Comparison of ENCODE assay signal across 8 mouse cellular contexts in genomic region chr3:68492513-68492912, GRCm38 (mm10).
A peak's percentile ranks its signal among the peaks of the same experiment; 100 is the strongest.
DNase-seq lines count a peak whose midpoint lies in the region; ATAC-seq and TF ChIP-seq lines count a peak whose summit lies in the region.

No protein-coding gene starts in this region.

- H3K27me3 ChIP-seq in heart, embryonic 12.5 days (replicated peaks) = no peaks in the 10 kb centered on the region
- H3K27me3 ChIP-seq in kidney, postnatal 0 days (ENCODE audit: insufficient read depth, low read length) = no peaks in the 10 kb centered on the region
- H3K27me3 ChIP-seq in midbrain, embryonic 12.5 days = peaks cover 22% of the 10 kb centered on the region

- H3K4me3 ChIP-seq in gastrocnemius, adult 2 months = peak overlapping the region; percentile 95
- H3K4me3 ChIP-seq in heart, embryonic 12.5 days = peak overlapping the region; percentile 87
- no peak overlapping the region; the same call in 1 of the 2 replicates for H3K4me3 ChIP-seq in kidney, postnatal 0 days (replicated peaks; ENCODE audit: low read depth, low read length)
- no peak overlapping the region for H3K4me3 ChIP-seq in midbrain, embryonic 12.5 days

- peaks cover 36% of the 10 kb centered on the region for H3K4me1 ChIP-seq in heart, embryonic 12.5 days (replicated peaks)
- peaks cover 7% of the 10 kb centered on the region for H3K4me1 ChIP-seq in kidney, postnatal 0 days (replicated peaks; ENCODE audit: insufficient read depth, low read length)
- peaks cover 26% of the 10 kb centered on the region for H3K4me1 ChIP-seq in midbrain, embryonic 12.5 days

- H3K27ac ChIP-seq in gastrocnemius, adult 2 months = peak overlapping the region; percentile 95
- H3K27ac ChIP-seq in heart, embryonic 12.5 days (ENCODE audit: poor library complexity, severe bottlenecking) = peak overlapping the region; percentile 99
- H3K27ac ChIP-seq in kidney, postnatal 0 days = peak overlapping the region; percentile 97
- no peak overlapping the region for H3K27ac ChIP-seq in midbrain, embryonic 12.5 days (replicated peaks)

- intact Hi-C loops in gastrocnemius, adult 2 months (cut with DNase I) = no loop called here

- WGBS in heart, embryonic 12.5 days = 11% methylated on average over 3 of the region's 3 CpGs
- 29% methylated on average over 3 of the region's 3 CpGs for WGBS in kidney, postnatal 0 days
- WGBS in midbrain, embryonic 12.5 days = 17% methylated on average over 3 of the region's 3 CpGs

- ATAC-seq in heart, embryonic 12.5 days (ENCODE audit: insufficient number of reproducible peaks, low FRiP score) = no peak
- ATAC-seq in kidney, postnatal 0 days (replicated peaks; ENCODE audit: low FRiP score, low read depth) = no peak
- no peak for ATAC-seq in midbrain, embryonic 12.5 days (ENCODE audit: low FRiP score, low read depth)

- H3K9ac ChIP-seq in heart, embryonic 12.5 days = peak overlapping the region; percentile 95
- H3K9ac ChIP-seq in kidney, postnatal 0 days (ENCODE audit: low read depth, low read length) = no peak overlapping the region
- H3K9ac ChIP-seq in midbrain, embryonic 12.5 days (replicated peaks) = no peak overlapping the region

- peak overlapping the region; percentile 81 for H3K4me2 ChIP-seq in heart, embryonic 12.5 days
- H3K4me2 ChIP-seq in kidney, postnatal 0 days (ENCODE audit: low read length) = peak overlapping the region; percentile 99
- 0 out of 2 replicates have a peak overlapping the region, but pooled peaks have one; percentile 98 for H3K4me2 ChIP-seq in midbrain, embryonic 12.5 days (replicated peaks)

- DNase-seq in gastrocnemius, adult 2 months = peak; percentile 41
- no peak for DNase-seq in gastrocnemius, postnatal 10 days
- DNase-seq in kidney, postnatal 0 days (ENCODE audit: low spot score) = peak; percentile 42
- no peak for DNase-seq in retina, embryonic 14.5 days (ENCODE audit: low spot score)
- DNase-seq in right cerebral cortex, adult 2 months (ENCODE audit: low spot score in 2 of 2) = no peak
- no peak for DNase-seq in left cerebral cortex, adult 9 months (ENCODE audit: low spot score in 2 of 2)

- no peaks in the 10 kb centered on the region for H3K9me3 ChIP-seq in heart, embryonic 12.5 days (replicated peaks)
- H3K9me3 ChIP-seq in kidney, postnatal 0 days (replicated peaks; ENCODE audit: low read length) = no peaks in the 10 kb centered on the region
- no peaks in the 10 kb centered on the region for H3K9me3 ChIP-seq in midbrain, embryonic 12.5 days

- H3K36me3 ChIP-seq in heart, embryonic 12.5 days = no peaks in the 10 kb centered on the region
- no peaks in the 10 kb centered on the region for H3K36me3 ChIP-seq in kidney, postnatal 0 days (ENCODE audit: insufficient read depth, low read length)
- H3K36me3 ChIP-seq in midbrain, embryonic 12.5 days = no peaks in the 10 kb centered on the region

- TF ChIP-seq CTCF in gastrocnemius, adult 2 months (IDR thresholded peaks at IDR 0.05) = no peak
- no peak for TF ChIP-seq CTCF in kidney, postnatal 0 days (IDR thresholded peaks at IDR 0.05; ENCODE audit: low read depth)

Comparison
In these comparisons a context has a peak if more than half of its experiments do, and no peak if none do; other contexts are left out.
1. DNase-seq: peak in gastrocnemius, adult 2 months (single experiment) and kidney, postnatal 0 days (single experiment); none in gastrocnemius, postnatal 10 days (single experiment), retina, embryonic 14.5 days (single experiment), right cerebral cortex, adult 2 months (0 of 2) and left cerebral cortex, adult 9 months (0 of 2).
2. H3K4me3 ChIP-seq: peak in gastrocnemius, adult 2 months (single experiment) and heart, embryonic 12.5 days (single experiment); none in kidney, postnatal 0 days (single experiment) and midbrain, embryonic 12.5 days (single experiment).
3. Peak in every context shown above with its lines, with median percentiles within 50 percentile points of each other: H3K4me2 ChIP-seq.